Mouse (Mus musculus) common myeloid progenitor, adult 5-6 weeks (primary cell): ENCODE data around the gene Tbx15. TPM values are rescaled to one million over a fixed set of nuclear protein-coding genes. Genes with fewer than 3 reads are reported as not detected.
A peak's percentile ranks its signal among the peaks of the same experiment; 100 is the strongest.

ENCODE experiments used
- ATAC-seq: replicated peaks from 2 replicates; pipeline ENCODE4 v1.8.0; 2016; ENCODE audit warnings: low read depth, mild to moderate bottlenecking, moderate TSS enrichment, inconsistent platforms; ENCODE audit not compliant: poor library complexity, severe bottlenecking
- total RNA-seq: library from RNA; stranded (forward); fragments of 200-1000, 187-1606 nt; gene quantifications from 2 replicates; pipeline ENCODE4 v1.2.3, GENCODE M21; 2017

Gene Tbx15
- total RNA-seq, 1 experiment from 2014 or later, result not detected

GRCm38 (mm10) chr3:99247996-99248801, 8.0 kb downstream of the Tbx15 start:
- ATAC-seq, result no peak

- ATAC-seq, result no peak
Observed at GRCm38 (mm10) chr3:99248831-99249550, 8.8 kb downstream of the Tbx15 start.

GRCm38 (mm10) chr3:99249551-99249870, 9.3 kb downstream of the Tbx15 start:
- ATAC-seq, result no peak

- no peak for ATAC-seq
Observed at GRCm38 (mm10) chr3:99249906-99250305, 9.7 kb downstream of the Tbx15 start.

- no peak for ATAC-seq
Observed at GRCm38 (mm10) chr3:99251271-99252165, 11.3 kb downstream of the Tbx15 start.

GRCm38 (mm10) chr3:99252461-99253091, 12.4 kb downstream of the Tbx15 start:
- ATAC-seq, result no peak

GRCm38 (mm10) chr3:99253092-99253488, 12.9 kb downstream of the Tbx15 start:
- ATAC-seq, result no peak

GRCm38 (mm10) chr3:99253497-99254451, 13.6 kb downstream of the Tbx15 start:
- ATAC-seq, result peak; percentile 24

- ATAC-seq, result no peak
Observed at GRCm38 (mm10) chr3:99254559-99255151, 14.5 kb downstream of the Tbx15 start.

GRCm38 (mm10) chr3:99255411-99256365, 15.5 kb downstream of the Tbx15 start:
- no peak for ATAC-seq

- ATAC-seq, result no peak
Observed at GRCm38 (mm10) chr3:99256366-99256750, 16.2 kb downstream of the Tbx15 start.

GRCm38 (mm10) chr3:99256766-99257165, 16.6 kb downstream of the Tbx15 start:
- ATAC-seq, result no peak

GRCm38 (mm10) chr3:99257586-99258577, 17.7 kb downstream of the Tbx15 start:
- no peak for ATAC-seq

GRCm38 (mm10) chr3:99259741-99260270, 19.6 kb downstream of the Tbx15 start:
- ATAC-seq, result no peak

GRCm38 (mm10) chr3:99260395-99260794, 20.2 kb downstream of the Tbx15 start:
- ATAC-seq, result no peak

GRCm38 (mm10) chr3:99261371-99261791, 21.2 kb downstream of the Tbx15 start:
- no peak for ATAC-seq
